Mouse (Mus musculus) lung, embryonic 14.5 days (tissue): ENCODE measurements around the gene Lingo3. TPM values are rescaled to one million over a fixed set of nuclear protein-coding genes. Genes with fewer than 3 reads are reported as not detected.

Source experiments
- ATAC-seq: fragments of 200-750 bp; cut with Nextera tagmentation; 2 replicates; pipeline ENCODE4 v1.8.0; 2017; ENCODE audit warnings: mild to moderate bottlenecking, moderate TSS enrichment, moderate library complexity; ENCODE audit not compliant: insufficient read depth
- DNase-seq: peaks from one replicate; pipeline ENCODE4 v3.0.0-alpha.2; 2015
- H3K27ac ChIP-seq: fragments of 300-500 bp; sonication (generic); 2 replicates; pipeline ENCODE4 v1.5.1; 2014; ENCODE audit warnings: low read depth, mild to moderate bottlenecking, moderate library complexity
- H3K27me3 ChIP-seq: fragments of 300-500 bp; sonication (generic); 2 replicates; pipeline ENCODE4 v1.6.1; 2014; ENCODE audit warnings: low read length, control low read depth; ENCODE audit not compliant: insufficient read depth
- H3K36me3 ChIP-seq: fragments of 300-500 bp; sonication (generic); 2 replicates; pipeline ENCODE4 v1.6.1; 2014; ENCODE audit warnings: control low read depth; ENCODE audit not compliant: insufficient read depth
- H3K4me1 ChIP-seq: fragments of 300-500 bp; sonication (generic); 2 replicates; pipeline ENCODE4 v1.6.1; 2014; ENCODE audit warnings: antibody characterized with exemption, control low read depth; ENCODE audit not compliant: insufficient read depth
- H3K4me2 ChIP-seq: fragments of 300-500 bp; sonication (generic); 2 replicates; pipeline ENCODE4 v1.6.1; 2014; ENCODE audit warnings: mild to moderate bottlenecking
- H3K4me3 ChIP-seq: fragments of 300-500 bp; sonication (generic); 2 replicates; pipeline ENCODE4 v1.5.1; 2014; ENCODE audit warnings: low read depth, low read length
- H3K9ac ChIP-seq: fragments of 300-500 bp; sonication (generic); 2 replicates; pipeline ENCODE4 v1.6.1; 2014
- H3K9me3 ChIP-seq: fragments of 300-500 bp; sonication (generic); 2 replicates; pipeline ENCODE4 v1.6.1; 2016; ENCODE audit warnings: low read depth, low read length, control low read depth
- CTCF ChIP-seq: IDR thresholded peaks from 2 replicates; pipeline ENCODE4 v1.5.1; 2016; ENCODE audit warnings: antibody characterized with exemption, low read depth
- WGBS: fragments of 180-500 bp; shearing (Covaris S2); extraction: QIAGEN DNeasy Blood & Tissue Kit; methylation state at CpG from one replicate; pipeline ENCODE4 v1.1.7; 2014; 5-methylcytosine and 5-hydroxymethylcytosine counted together
- polyA plus RNA-seq: library from polyadenylated mRNA; unstranded; fragments of >200 nt; fragmentation: Nextera tagmentation; extraction: Ambion mirVana; gene quantifications from 2 replicates; pipeline ENCODE4 v1.2.1, GENCODE M21; 2014

Gene Lingo3
- polyA plus RNA-seq, 1 experiment from 2014 or later = 0.17 TPM

GRCm38 (mm10) chr10:80799070-80799566, 44.7 kb downstream of the Lingo3 start:
- peaks cover 62% of the 10 kb centered on the region for H3K36me3 ChIP-seq
- H3K27me3 ChIP-seq = no peaks in the 10 kb centered on the region
- TF ChIP-seq CTCF = no peak
- WGBS = 1% methylated on average over 18 of the region's 18 CpGs
- H3K4me1 ChIP-seq = peaks cover 12% of the 10 kb centered on the region; the same call in 1 of the 2 replicates
- peak; percentile 57 for DNase-seq
- no peaks in the 10 kb centered on the region for H3K9me3 ChIP-seq
- peak overlapping the region; percentile 99 for H3K9ac ChIP-seq
- H3K27ac ChIP-seq = peak overlapping the region; percentile 97
- H3K4me2 ChIP-seq = peak overlapping the region; percentile 84
- ATAC-seq = no peak
- peak overlapping the region; percentile 93 for H3K4me3 ChIP-seq

- Histone ChIP-seq H3K27ac (peak within 1 kb of the TSS; percentile 97), H3K9me3 (no peaks in the 10 kb centered on the region), H3K36me3 (peaks cover 62% of the 10 kb centered on the region), H3K9ac (peak within 1 kb of the TSS; percentile 99), H3K27me3 (no peaks in the 10 kb centered on the region), H3K4me1 (peaks cover 12% of the 10 kb centered on the region; the same call in 1 of the 2 replicates), H3K4me2 (peak within 1 kb of the TSS; percentile 84), H3K4me3 (peak within 1 kb of the TSS; percentile 93)
- 0 out of 2 replicates have a peak, but pooled peaks have one; percentile 1 for TF ChIP-seq CTCF
- WGBS = under 1% methylated on average over 103 of the region's 104 CpGs
- peak; percentile 99 for DNase-seq
- peak; percentile 92 for ATAC-seq
These were observed 45.5 kb downstream of the Lingo3 start, which contains the start of the genes Sf3a2 and Plekhj1 for GRCm38 (mm10) chr10:80798150-80799006. Sf3a2 (plus strand) TSS chr10:80798198. Plekhj1 (minus strand) TSS chr10:80798626.

GRCm38 (mm10) chr10:80797186-80798149, 46.4 kb downstream of the Lingo3 start:
- Histone ChIP-seq H3K27me3 (no peaks in the 10 kb centered on the region), H3K4me1 (peaks cover 12% of the 10 kb centered on the region; the same call in 1 of the 2 replicates), H3K27ac (peak overlapping the region; percentile 97), H3K4me3 (peak overlapping the region; percentile 93), H3K9me3 (no peaks in the 10 kb centered on the region), H3K4me2 (peak overlapping the region; percentile 84), H3K9ac (peak overlapping the region; percentile 99), H3K36me3 (peaks cover 62% of the 10 kb centered on the region)
- TF ChIP-seq CTCF = no peak
- ATAC-seq (peak; percentile 70), DNase-seq (no peak)
- 2% methylated on average over 59 of the region's 59 CpGs for WGBS

- Histone ChIP-seq H3K36me3 (peaks cover 62% of the 10 kb centered on the region), H3K4me2 (peak overlapping the region; percentile 84), H3K27me3 (no peaks in the 10 kb centered on the region), H3K4me3 (peak overlapping the region; percentile 93), H3K4me1 (peaks cover 12% of the 10 kb centered on the region; the same call in 1 of the 2 replicates), H3K9me3 (no peaks in the 10 kb centered on the region), H3K9ac (peak overlapping the region; percentile 99), H3K27ac (no peak overlapping the region)
- TF ChIP-seq CTCF = no peak
- ATAC-seq (no peak), DNase-seq (no peak)
- WGBS = 81% methylated on average over 9 of the region's 9 CpGs
These were observed 47.5 kb downstream of the Lingo3 start for GRCm38 (mm10) chr10:80796307-80796848.

GRCm38 (mm10) chr10:80794750-80795149, 49.1 kb downstream of the Lingo3 start:
- Histone ChIP-seq H3K4me1 (peaks cover 11% of the 10 kb centered on the region; the same call in 1 of the 2 replicates), H3K27ac (no peak overlapping the region)

GRCm38 (mm10) chr10:80793803-80794202, 50.0 kb downstream of the Lingo3 start:
- ATAC-seq = no peak
- no peak for DNase-seq
- Histone ChIP-seq H3K9ac (no peak overlapping the region), H3K27ac (no peak overlapping the region), H3K9me3 (no peaks in the 10 kb centered on the region), H3K27me3 (no peaks in the 10 kb centered on the region), H3K4me1 (peaks cover 7% of the 10 kb centered on the region; the same call in 1 of the 2 replicates), H3K36me3 (peaks cover 80% of the 10 kb centered on the region), H3K4me2 (no peak overlapping the region), H3K4me3 (no peak overlapping the region)
- TF ChIP-seq CTCF = no peak
- 65% methylated on average over 4 of the region's 4 CpGs for WGBS

More at GRCm38 (mm10) chr10:80794750-80795149, 49.1 kb downstream of the Lingo3 start:
- Histone ChIP-seq H3K36me3 (peaks cover 70% of the 10 kb centered on the region), H3K9me3 (no peaks in the 10 kb centered on the region), H3K4me3 (no peak overlapping the region; the same call in 1 of the 2 replicates), H3K9ac (no peak overlapping the region), H3K4me2 (no peak overlapping the region), H3K27me3 (no peaks in the 10 kb centered on the region)
- ATAC-seq = no peak
- no peak for TF ChIP-seq CTCF
- 85% methylated on average over 8 of the region's 8 CpGs for WGBS
- no peak for DNase-seq
